Mouse (Mus musculus): ENCODE results near the gene Tnni3k. TPM values are rescaled to one million over a fixed set of nuclear protein-coding genes. Genes with fewer than 3 reads are reported as not detected.
A peak's percentile ranks its signal among the peaks of the same experiment; 100 is the strongest.

Gene Tnni3k
- total RNA-seq, 2 experiments from 2014 or later, result 0.40 to 0.77 TPM

- DNase-seq (ENCODE audit: low spot score in 2 of 2), result no peak
These were observed 102.1 kb downstream of the Tnni3k start for GRCm38 (mm10) chr3:154953088-154953487.

DNA sequence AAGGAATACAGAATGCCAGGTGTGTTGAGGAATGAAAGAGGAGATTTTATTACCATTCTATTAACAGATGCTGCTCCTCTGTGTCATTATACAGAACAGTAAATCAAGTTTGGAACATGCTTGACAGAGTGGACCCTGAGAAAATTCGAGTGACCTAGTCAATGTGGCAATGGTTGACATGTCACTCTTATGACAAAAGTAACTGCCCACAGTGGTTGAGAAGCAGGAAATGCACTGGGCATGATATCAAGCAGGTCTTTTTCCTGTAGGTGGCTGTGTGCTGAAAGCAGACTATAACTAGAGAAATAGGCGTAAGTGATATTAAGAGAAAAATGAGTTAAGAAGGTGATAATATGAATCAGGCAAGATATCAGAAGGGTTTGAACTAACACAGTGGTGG is 105.7 kb downstream of the Tnni3k start:
- DNase-seq (ENCODE audit: low spot score in 2 of 2), result no peak

DNA sequence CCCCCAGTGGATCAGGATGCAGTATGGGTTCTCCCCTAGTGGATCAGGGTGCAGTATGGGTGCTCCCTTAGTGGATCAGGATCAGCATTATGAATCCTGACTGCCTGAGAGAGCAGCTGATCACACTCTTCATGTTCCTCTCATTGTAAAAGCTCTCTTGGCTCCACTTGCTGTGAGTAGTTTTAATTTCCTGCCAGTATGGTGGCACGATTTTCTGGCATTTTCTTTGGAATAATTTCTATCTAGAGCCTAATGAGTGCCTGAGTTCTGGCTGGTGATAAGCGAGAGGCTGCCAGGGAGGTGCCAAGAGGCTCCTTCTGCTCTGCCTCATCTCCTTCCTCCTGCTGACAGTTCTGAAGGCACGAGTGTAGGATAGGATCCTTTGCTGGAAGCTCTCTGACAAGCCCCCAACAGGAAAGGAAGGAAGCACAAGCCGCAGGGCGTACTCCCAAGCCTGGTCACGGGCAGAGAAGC is 109.5 kb downstream of the Tnni3k start:
- DNase-seq (ENCODE audit: low spot score in 2 of 2), result no peak

GRCm38 (mm10) chr3:154927757-154928156 is 127.5 kb downstream of the Tnni3k start:
- no peak for DNase-seq (ENCODE audit: low spot score in 2 of 2)

DNA sequence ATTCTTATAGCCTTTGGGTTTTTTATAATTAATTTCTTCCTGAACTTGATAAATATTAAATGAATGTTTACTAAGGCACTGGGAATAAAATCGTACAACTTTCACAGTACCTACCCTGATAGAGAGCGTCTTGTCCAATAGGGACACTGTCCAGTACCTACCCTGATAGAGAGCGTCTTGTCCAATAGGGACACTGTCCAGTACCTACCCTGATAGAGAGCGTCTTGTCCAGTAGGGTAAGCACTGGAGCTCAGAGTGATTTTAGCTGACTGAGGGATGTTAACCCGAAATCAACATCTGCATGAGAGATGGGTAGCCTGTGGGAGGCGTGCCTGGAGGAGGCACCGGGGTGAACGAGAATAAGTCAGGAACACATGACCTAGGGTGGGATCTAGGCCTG is 130.3 kb downstream of the Tnni3k start:
- no peak for DNase-seq (ENCODE audit: low spot score in 2 of 2)

GRCm38 (mm10) chr3:154915566-154915965 is 139.6 kb downstream of the Tnni3k start:
- no peak for DNase-seq (ENCODE audit: low spot score in 2 of 2)

DNA sequence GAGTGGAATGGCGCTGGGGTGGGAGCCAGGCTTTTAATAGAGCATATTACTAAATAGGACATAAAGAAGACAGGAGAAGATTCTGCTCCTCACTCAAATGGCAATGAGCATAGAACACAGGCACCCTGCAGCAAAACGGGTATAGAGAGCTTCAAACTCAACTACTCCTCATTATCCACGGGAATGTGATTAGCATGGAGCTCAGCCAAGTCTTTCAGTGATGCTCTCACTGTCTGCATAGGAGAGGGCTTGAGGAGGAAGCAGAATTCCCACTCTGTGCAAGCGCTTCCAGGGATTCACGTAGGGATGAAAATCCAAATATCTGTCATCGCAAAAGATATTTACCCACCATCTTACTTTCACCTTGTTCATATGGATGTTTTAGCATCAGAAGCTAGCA is 141.6 kb downstream of the Tnni3k start:
- no peak for DNase-seq (ENCODE audit: low spot score in 2 of 2)

GRCm38 (mm10) chr3:154896737-154897136 is 158.5 kb downstream of the Tnni3k start:
- peak in 1 of 2 experiments; percentile 14 for DNase-seq (ENCODE audit: low spot score in 2 of 2)

- no peak for DNase-seq (ENCODE audit: low spot score in 2 of 2)
These were observed 162.0 kb downstream of the Tnni3k start for GRCm38 (mm10) chr3:154893225-154893624.

- DNase-seq (ENCODE audit: low spot score in 2 of 2), result peak; percentile 36 to 45
These were observed 169.8 kb downstream of the Tnni3k start for GRCm38 (mm10) chr3:154885452-154885851.

- no peak for DNase-seq (ENCODE audit: low spot score in 2 of 2)
These were observed 170.2 kb downstream of the Tnni3k start for GRCm38 (mm10) chr3:154885048-154885447.

DNA sequence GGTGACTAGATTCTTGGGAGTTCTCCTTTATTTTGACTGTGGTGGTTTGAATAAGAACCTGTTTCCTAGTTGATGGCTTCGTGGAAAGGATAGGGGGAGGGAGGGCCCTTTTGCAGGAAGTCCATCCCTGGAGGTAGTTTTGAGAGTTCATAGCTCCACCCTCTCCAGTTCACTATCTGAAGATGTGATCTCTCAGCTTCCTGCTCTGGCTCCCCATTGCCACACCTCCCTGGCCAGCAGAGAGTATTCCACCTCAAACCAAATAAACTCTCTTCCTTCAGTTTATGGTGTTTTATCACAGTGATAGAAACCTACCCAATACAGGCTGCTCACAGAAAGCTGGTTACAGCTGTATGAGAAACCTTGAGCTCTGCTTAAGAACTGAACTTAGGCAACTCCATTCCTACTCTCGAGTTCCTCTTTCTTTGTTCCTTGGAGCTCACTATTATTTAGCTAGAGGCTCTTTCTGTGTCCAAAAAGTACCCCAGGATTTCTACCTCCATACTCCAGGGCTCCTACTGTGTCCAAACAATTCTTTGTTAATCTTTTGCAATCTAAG is 173.7 kb downstream of the Tnni3k start:
- no peak for DNase-seq (ENCODE audit: low spot score in 2 of 2)

DNA sequence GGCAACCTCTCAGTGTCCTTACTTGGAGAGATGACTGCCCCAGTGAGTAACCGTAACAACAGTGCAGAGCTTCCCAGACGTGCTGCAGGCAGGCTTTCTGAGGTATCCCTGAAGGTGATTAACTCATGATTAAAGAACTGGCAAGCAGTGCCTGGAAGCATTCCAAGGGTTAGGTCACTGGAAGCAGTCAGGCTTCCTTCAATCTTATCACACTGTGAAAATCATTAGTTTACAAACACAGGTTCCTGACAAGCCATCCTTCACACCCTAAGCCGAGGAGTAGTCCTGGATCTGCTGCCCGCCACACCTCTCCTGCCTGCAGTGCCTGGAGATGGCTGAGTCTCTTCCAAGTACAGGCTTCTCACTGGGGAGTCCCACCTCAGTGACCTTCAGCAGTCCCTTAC is 174.7 kb downstream of the Tnni3k start:
- DNase-seq (ENCODE audit: low spot score in 2 of 2), result no peak

- DNase-seq (ENCODE audit: low spot score in 2 of 2), result no peak
These were observed 175.1 kb downstream of the Tnni3k start for GRCm38 (mm10) chr3:154880108-154880507.

DNA sequence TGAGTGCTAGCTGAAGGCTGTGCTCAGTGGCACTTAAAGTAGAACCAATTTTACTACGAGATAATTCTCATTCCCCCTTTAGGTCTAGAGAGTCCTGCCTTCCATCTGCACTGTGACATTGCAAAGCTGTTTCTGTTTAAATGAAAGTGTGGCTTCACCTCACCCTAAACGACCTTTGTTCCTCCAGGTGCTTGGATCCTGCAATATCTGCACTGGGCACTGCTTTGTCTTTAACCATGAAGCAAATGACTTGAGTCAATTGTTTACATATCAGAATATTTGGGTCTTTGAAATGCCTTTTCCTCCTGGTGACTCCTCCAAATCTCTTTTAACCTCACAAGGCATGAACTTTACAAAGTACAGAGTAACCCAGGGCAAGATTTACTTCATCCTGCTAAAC is 175.7 kb downstream of the Tnni3k start:
- DNase-seq (ENCODE audit: low spot score in 2 of 2), result no peak

GRCm38 (mm10) chr3:154879080-154879479 is 176.1 kb downstream of the Tnni3k start:
- DNase-seq (ENCODE audit: low spot score in 2 of 2), result no peak

GRCm38 (mm10) chr3:154868807-154869206 is 186.4 kb downstream of the Tnni3k start:
- no peak for DNase-seq (ENCODE audit: low spot score in 2 of 2)

- no peak for DNase-seq (ENCODE audit: low spot score in 2 of 2)
These were observed 193.3 kb downstream of the Tnni3k start for GRCm38 (mm10) chr3:154861921-154862320.

DNA sequence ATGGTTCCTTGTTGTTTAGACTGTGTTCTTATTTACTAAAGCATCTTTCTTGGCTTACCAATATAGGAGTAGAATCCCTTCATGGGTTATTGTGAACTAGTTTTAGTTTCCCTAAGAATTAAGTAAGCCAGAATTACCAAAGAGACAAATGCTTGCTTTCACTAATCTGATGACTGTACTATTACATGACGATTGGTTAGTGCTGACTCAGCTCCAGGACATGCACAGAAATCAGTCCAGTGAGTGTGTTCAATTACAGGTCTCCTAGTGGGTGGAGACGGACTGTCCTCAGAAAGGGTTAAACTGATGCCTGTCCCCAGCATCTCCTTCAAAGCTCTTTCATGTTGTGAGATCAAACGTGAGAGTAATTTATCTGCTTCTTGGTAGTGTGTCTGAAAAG is 195.5 kb downstream of the Tnni3k start:
- DNase-seq (ENCODE audit: low spot score in 2 of 2), result no peak

DNA sequence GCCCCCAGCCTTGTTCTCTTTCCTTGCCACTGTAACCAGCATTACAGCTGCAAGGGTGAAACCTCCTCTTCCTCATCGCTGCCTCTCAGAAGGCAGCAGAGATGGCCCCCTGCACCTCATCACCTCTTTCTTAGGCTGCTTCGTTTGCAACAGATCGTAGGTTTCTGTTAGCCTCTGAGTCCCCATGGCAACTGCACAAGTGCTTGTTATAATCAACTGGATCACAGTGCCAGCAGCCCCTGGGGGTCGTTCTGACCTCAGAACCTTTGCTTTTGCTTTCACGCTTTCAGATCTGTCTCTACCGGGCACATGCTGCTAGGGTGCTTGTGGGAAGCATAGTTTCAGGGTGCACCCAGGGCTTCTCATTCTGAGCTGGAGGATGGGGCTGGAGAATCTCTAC is 201.9 kb downstream of the Tnni3k start:
- no peak for DNase-seq (ENCODE audit: low spot score in 2 of 2)

DNA sequence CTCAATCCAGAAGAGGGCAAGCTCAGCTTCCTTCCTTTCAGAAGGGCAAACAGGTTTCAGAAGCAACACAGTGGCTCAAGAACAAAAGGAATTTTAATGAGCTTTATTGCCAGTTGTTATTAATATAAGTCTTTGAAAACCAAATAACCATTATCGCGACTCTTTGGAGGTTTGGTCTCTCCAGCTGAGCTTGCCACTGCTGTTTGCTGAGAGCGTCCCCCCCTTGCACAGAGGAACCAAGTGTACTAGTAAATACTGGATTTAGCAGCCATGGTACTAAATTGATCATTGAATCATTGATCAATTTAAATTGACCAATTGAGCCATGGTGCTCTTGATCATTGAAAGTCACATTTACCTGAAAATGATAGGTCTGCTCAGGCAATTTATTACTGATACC is 202.9 kb downstream of the Tnni3k start:
- no peak for DNase-seq (ENCODE audit: low spot score in 2 of 2)

GRCm38 (mm10) chr3:154842247-154842646 is 213.0 kb downstream of the Tnni3k start:
- DNase-seq (ENCODE audit: low spot score in 2 of 2), result no peak

- no peak for DNase-seq (ENCODE audit: low spot score in 2 of 2)
These were observed 214.1 kb downstream of the Tnni3k start for GRCm38 (mm10) chr3:154841076-154841475.

- DNase-seq (ENCODE audit: low spot score in 2 of 2), result no peak
These were observed 217.3 kb downstream of the Tnni3k start for GRCm38 (mm10) chr3:154837861-154838260.
